Mouse (Mus musculus) liver, embryonic 11.5 days (tissue): ENCODE measurements at regions not wholly inside any gene's neighbourhood (a gene's known extent, or its start where the extent isn't known, plus 50 kb on each side); places are given as distances from the start of the nearest gene placed in this dataset.

Experiments
- ATAC-seq: fragments of 200-750 bp; cut with Nextera tagmentation; replicated peaks from 2 replicates; pipeline ENCODE4 v1.8.0; 2017; ENCODE audit warnings: moderate number of reproducible peaks, mild to moderate bottlenecking, moderate TSS enrichment, moderate library complexity; ENCODE audit not compliant: low FRiP score
- DNase-seq: peaks from one replicate; pipeline ENCODE4 v3.0.0-alpha.2; 2017; ENCODE audit warnings: low spot score
- H3K27ac ChIP-seq: fragments of 300-500 bp; sonication (generic); 2 replicates; pipeline ENCODE4 v1.5.1; 2014; ENCODE audit warnings: mild to moderate bottlenecking, low read depth, low read length, control low read depth
- H3K27me3 ChIP-seq: fragments of 300-500 bp; sonication (generic); replicated peaks from 2 replicates; pipeline ENCODE4 v1.6.1; 2014; ENCODE audit warnings: low read length, mixed read lengths; ENCODE audit not compliant: control insufficient read depth, insufficient read depth
- H3K36me3 ChIP-seq: fragments of 300-500 bp; sonication (generic); 2 replicates; pipeline ENCODE4 v1.6.1; 2014; ENCODE audit warnings: mild to moderate bottlenecking, low read length, moderate library complexity, mixed read lengths; ENCODE audit not compliant: control insufficient read depth, insufficient read depth
- H3K4me1 ChIP-seq: fragments of 300-500 bp; sonication (generic); replicated peaks from 2 replicates; pipeline ENCODE4 v1.6.1; 2014; ENCODE audit warnings: low read length, mixed read lengths; ENCODE audit not compliant: control insufficient read depth, insufficient read depth
- H3K4me2 ChIP-seq: fragments of 300-500 bp; sonication (generic); 2 replicates; pipeline ENCODE4 v1.6.1; 2014; ENCODE audit warnings: mild to moderate bottlenecking, control low read depth, moderate library complexity
- H3K4me3 ChIP-seq: fragments of 300-500 bp; sonication (generic); 2 replicates; pipeline ENCODE4 v1.5.1; 2014; ENCODE audit warnings: low read depth, low read length, control low read depth
- H3K9ac ChIP-seq: fragments of 300-500 bp; sonication (generic); 2 replicates; pipeline ENCODE4 v1.6.1; 2014; ENCODE audit warnings: low read depth, low read length, control low read depth
- H3K9me3 ChIP-seq: fragments of 300-500 bp; sonication (generic); 2 replicates; pipeline ENCODE4 v1.6.1; 2016; ENCODE audit warnings: low read length, inconsistent platforms, mixed read lengths; ENCODE audit not compliant: control insufficient read depth

- no peak overlapping the region for H3K27ac ChIP-seq
- H3K4me3 ChIP-seq: no peak overlapping the region
- no peaks in the 10 kb centered on the region for H3K36me3 ChIP-seq
- no peaks in the 10 kb centered on the region for H3K4me1 ChIP-seq
- ATAC-seq: no peak
- H3K4me2 ChIP-seq: no peak overlapping the region
- H3K27me3 ChIP-seq: no peaks in the 10 kb centered on the region
- no peak for DNase-seq
- no peak overlapping the region for H3K9ac ChIP-seq
- no peaks in the 10 kb centered on the region for H3K9me3 ChIP-seq
Observed at GRCm38 (mm10) chr2:117071098-117071497, 50.1 kb upstream of the Spred1 start.
